Mouse (Mus musculus) midbrain, embryonic 12.5 days (tissue): ENCODE measurements around the gene Sf3a3. TPM values are rescaled to one million over a fixed set of nuclear protein-coding genes. Genes with fewer than 3 reads are reported as not detected.

Source experiments
- ATAC-seq: fragments of 200-750 bp; cut with Nextera tagmentation; 2 replicates; pipeline ENCODE4 v1.8.0; 2017; ENCODE audit warnings: low read depth, moderate TSS enrichment, moderate library complexity; ENCODE audit not compliant: low FRiP score
- H3K27ac ChIP-seq: fragments of 300-500 bp; sonication (generic); replicated peaks from 2 replicates; pipeline ENCODE4 v1.5.1; 2016; ENCODE audit warnings: mild to moderate bottlenecking
- H3K27me3 ChIP-seq: fragments of 300-500 bp; sonication (generic); 2 replicates; pipeline ENCODE4 v1.6.1; 2016; ENCODE audit warnings: mild to moderate bottlenecking
- H3K36me3 ChIP-seq: fragments of 300-500 bp; sonication (generic); 2 replicates; pipeline ENCODE4 v1.6.1; 2016
- H3K4me1 ChIP-seq: fragments of 300-500 bp; sonication (generic); 2 replicates; pipeline ENCODE4 v1.6.1; 2016
- H3K4me2 ChIP-seq: fragments of 300-500 bp; sonication (generic); replicated peaks from 2 replicates; pipeline ENCODE4 v1.6.1; 2016; ENCODE audit warnings: mild to moderate bottlenecking, moderate library complexity
- H3K4me3 ChIP-seq: fragments of 300-500 bp; sonication (generic); 2 replicates; pipeline ENCODE4 v1.5.1; 2016; ENCODE audit warnings: mild to moderate bottlenecking
- H3K9ac ChIP-seq: fragments of 300-500 bp; sonication (generic); replicated peaks from 2 replicates; pipeline ENCODE4 v1.6.1; 2016; ENCODE audit warnings: mild to moderate bottlenecking, moderate library complexity
- H3K9me3 ChIP-seq: fragments of 300-500 bp; sonication (generic); 2 replicates; pipeline ENCODE4 v1.6.1; 2016; ENCODE audit warnings: mild to moderate bottlenecking
- whole genome bisulfite sequencing: fragments of 180-500 bp; shearing (Covaris S2); methylation state at CpG from one replicate; pipeline ENCODE4 v1.1.7; 2016; 5-methylcytosine and 5-hydroxymethylcytosine counted together
- polyA plus RNA-seq: library from polyadenylated mRNA; unstranded; fragments of >200 nt; fragmentation: Nextera tagmentation; extraction: Ambion mirVana; gene quantifications from 2 replicates; pipeline ENCODE4 v1.2.1, GENCODE M21; 2016

Sf3a3 gene
- polyA plus RNA-seq, 1 experiment from 2014 or later = 195 TPM

DNA sequence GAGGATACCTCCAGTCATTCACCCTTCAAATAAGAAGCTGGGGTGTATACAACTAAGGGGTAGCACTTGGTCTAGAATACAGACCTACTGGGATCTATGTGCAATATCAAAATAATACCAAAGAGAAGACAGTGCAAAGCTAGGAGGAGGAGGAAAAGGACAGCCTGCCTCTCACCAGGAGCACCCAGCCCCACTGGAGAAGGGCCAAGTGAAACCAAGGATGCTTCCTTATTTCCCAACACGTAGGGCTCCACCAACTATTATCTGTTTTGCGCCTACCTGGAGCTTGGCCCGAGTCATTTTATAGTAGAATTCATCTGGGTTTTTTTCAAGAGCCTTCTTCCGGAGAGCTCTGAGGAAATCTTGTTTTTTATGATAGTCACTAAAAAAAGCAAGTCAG is 31.1 kb upstream of the Sf3a3 start:
- whole genome bisulfite sequencing = 95% methylated on average over 4 of the region's 4 CpGs
- H3K9ac ChIP-seq = no peak overlapping the region
- no peaks in the 10 kb centered on the region for H3K27me3 ChIP-seq
- H3K4me3 ChIP-seq = no peak overlapping the region
- no peak for ATAC-seq
- no peaks in the 10 kb centered on the region for H3K4me1 ChIP-seq
- H3K36me3 ChIP-seq = peaks cover 79% of the 10 kb centered on the region
- no peak overlapping the region for H3K4me2 ChIP-seq
- H3K9me3 ChIP-seq = no peaks in the 10 kb centered on the region
- no peak overlapping the region for H3K27ac ChIP-seq

DNA sequence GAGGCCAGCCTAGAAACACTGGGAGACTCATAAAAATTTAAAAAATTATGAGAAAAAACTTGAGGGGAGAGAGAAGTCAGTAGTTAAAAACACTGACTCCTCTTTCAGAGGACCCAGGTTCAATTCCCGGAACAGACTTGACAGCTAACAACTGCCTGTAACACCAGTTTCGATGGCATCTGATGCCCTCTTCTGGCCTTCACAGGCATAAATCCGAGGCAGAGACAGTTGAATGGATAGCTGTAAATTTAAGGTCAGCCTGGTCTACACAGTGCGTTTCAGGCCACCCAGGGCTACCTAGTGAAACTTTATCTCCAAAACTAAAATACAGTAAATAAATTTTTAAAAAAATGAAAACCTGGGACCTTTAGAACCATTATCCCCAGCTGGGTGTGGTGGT is 29.6 kb upstream of the Sf3a3 start:
- H3K4me2 ChIP-seq = no peak overlapping the region
- ATAC-seq = no peak
- WGBS = 86% methylated on average over 4 of the region's 4 CpGs
- no peaks in the 10 kb centered on the region for H3K27me3 ChIP-seq
- H3K4me3 ChIP-seq = no peak overlapping the region
- H3K36me3 ChIP-seq = peaks cover 72% of the 10 kb centered on the region
- no peaks in the 10 kb centered on the region for H3K4me1 ChIP-seq
- no peaks in the 10 kb centered on the region for H3K9me3 ChIP-seq
- no peak overlapping the region for H3K9ac ChIP-seq
- H3K27ac ChIP-seq = no peak overlapping the region

DNA sequence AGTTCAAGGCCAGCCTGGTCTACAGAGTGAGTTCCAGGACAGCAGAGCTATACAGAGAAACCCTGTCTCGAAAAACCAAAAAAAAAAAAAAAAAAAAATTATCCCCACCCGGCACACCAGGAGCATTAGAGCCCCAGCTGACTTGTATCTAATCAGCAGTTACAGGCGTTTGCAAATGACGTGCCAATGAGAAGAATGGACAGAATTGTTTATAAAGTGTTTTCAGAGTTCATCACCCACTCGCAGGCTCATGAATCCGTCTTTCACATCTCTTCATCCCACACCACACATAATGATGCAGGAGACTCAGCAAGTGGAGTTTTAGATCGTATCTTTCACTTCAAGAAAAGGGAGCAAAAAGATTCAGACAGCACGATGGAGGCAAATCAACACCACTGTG is 29.1 kb upstream of the Sf3a3 start:
- no peaks in the 10 kb centered on the region for H3K27me3 ChIP-seq
- no peaks in the 10 kb centered on the region for H3K4me1 ChIP-seq
- no peak for ATAC-seq
- H3K27ac ChIP-seq = no peak overlapping the region
- peaks cover 68% of the 10 kb centered on the region for H3K36me3 ChIP-seq
- no peak overlapping the region for H3K4me2 ChIP-seq
- no peaks in the 10 kb centered on the region for H3K9me3 ChIP-seq
- H3K9ac ChIP-seq = no peak overlapping the region
- WGBS = 90% methylated on average over 8 of the region's 8 CpGs
- no peak overlapping the region for H3K4me3 ChIP-seq

DNA sequence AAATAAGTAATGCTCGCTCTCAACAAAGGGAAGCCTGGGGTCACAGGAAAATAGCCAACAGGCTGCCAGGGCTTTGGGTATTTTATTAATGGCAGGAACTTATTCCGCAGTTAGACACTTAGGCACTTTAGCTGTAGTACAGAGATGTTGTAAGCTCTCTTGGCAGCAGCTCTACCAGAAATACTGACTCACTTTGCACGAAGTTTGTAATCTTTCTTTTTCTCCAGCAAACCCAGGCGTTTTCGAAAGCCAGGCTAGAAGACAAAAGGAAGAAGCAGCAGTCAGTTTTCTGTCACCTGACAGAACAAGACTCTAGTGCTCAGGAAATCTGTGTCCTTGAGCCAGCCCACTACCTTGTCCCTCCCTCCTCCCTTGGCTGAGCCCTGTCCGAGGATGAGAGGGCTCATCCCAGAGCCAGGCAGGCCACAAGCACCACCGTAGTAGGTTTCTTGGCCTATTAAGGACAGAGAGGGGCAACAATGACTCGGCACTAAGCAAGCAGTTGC is 28.6 kb upstream of the Sf3a3 start:
- 89% methylated on average over 8 of the region's 8 CpGs for whole genome bisulfite sequencing
- H3K4me3 ChIP-seq = no peak overlapping the region
- H3K27ac ChIP-seq = no peak overlapping the region
- no peak overlapping the region for H3K4me2 ChIP-seq
- no peaks in the 10 kb centered on the region for H3K4me1 ChIP-seq
- no peaks in the 10 kb centered on the region for H3K9me3 ChIP-seq
- H3K9ac ChIP-seq = no peak overlapping the region
- ATAC-seq = no peak
- H3K36me3 ChIP-seq = peaks cover 63% of the 10 kb centered on the region
- no peaks in the 10 kb centered on the region for H3K27me3 ChIP-seq

DNA sequence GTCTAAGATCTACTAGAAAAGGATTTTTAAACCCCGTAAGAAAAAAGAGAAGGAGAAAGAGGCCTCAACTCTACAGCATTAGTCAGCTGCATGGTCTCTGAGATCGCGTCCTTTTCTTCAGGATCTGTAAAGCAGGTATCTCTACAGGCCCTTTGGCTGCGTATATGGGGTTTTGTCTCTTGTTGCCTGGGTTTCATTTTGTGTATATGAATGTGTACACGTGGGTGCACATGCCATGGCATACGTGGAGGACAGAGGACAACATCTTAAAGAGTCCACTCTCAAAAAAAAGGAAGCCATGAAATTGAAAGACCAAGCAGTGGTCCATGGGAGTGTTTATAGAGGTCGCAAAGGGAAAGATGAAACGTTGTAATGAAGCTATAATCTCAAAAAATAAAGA is 23.1 kb upstream of the Sf3a3 start:
- no peak overlapping the region for H3K27ac ChIP-seq
- peaks cover 13% of the 10 kb centered on the region for H3K4me1 ChIP-seq
- H3K36me3 ChIP-seq = peaks cover 16% of the 10 kb centered on the region; the same call in 1 of the 2 replicates
- 89% methylated on average over 8 of the region's 8 CpGs for WGBS
- H3K27me3 ChIP-seq = peaks cover 19% of the 10 kb centered on the region
- ATAC-seq = no peak
- H3K4me3 ChIP-seq = no peak overlapping the region
- H3K4me2 ChIP-seq = no peak overlapping the region
- no peak overlapping the region for H3K9ac ChIP-seq
- no peaks in the 10 kb centered on the region for H3K9me3 ChIP-seq

- Histone ChIP-seq H3K27ac (no peak overlapping the region), H3K9ac (peak overlapping the region; percentile 87), H3K27me3 (peaks cover 19% of the 10 kb centered on the region), H3K36me3 (peaks cover 12% of the 10 kb centered on the region; the same call in 1 of the 2 replicates), H3K9me3 (no peaks in the 10 kb centered on the region), H3K4me1 (peaks cover 13% of the 10 kb centered on the region), H3K4me2 (peak overlapping the region; percentile 73), H3K4me3 (peak overlapping the region; percentile 91)
- 75% methylated on average over 3 of the region's 3 CpGs for WGBS
- ATAC-seq = no peak
These were observed 22.1 kb upstream of the Sf3a3 start for GRCm38 (mm10) chr4:124692416-124692861.

DNA sequence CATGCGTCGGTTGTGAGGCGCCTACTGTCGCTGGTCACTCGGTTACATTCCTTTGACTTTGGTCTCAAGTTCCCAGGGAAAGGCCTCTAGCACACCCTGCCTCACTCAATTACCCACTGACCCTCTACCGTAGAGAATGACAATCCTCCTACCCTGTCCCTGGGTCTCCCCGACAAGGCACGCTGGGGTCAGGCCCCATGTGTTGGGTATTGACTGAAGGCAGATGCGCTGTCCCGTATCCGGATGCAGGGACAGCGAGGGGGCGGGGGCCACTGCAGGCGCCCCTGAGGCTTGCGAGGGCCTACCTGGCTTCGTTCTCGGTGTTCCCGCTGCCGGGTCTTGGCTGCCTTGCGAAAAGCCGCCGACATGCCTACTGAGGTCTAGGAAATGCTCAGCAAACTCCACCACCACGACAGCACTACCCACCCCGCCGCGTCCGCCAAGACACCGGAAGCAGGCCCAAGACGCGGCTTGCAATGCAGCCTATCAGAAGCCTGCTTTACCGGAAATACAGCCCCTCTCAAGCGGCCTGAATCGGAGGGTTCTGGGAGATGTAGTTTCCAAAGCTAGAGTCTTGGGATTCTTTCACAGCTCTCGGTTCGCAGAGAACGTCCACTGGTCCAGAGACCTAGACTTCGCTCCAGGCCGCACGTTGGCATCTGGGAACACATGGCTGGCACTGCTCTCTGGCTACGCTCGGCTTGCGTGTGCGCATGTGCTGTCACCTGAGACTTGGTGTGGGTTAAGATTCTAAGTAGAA is 21.3 kb upstream of the Sf3a3 start, which contains the start of gene Utp11:
Gene Utp11 (minus strand): TSS at position 466 of the 760 bp plus-strand sequence.
- peak; percentile 97 for ATAC-seq
- H3K4me2 ChIP-seq = peak within 1 kb of the TSS; percentile 73

GRCm38 (mm10) chr4:124694572-124694971 is 20.0 kb upstream of the Sf3a3 start:
- peaks cover 14% of the 10 kb centered on the region for H3K4me1 ChIP-seq
- no peak overlapping the region for H3K27ac ChIP-seq
- peaks cover under 1% of the 10 kb centered on the region; the same call in 1 of the 2 replicates for H3K36me3 ChIP-seq
- H3K9me3 ChIP-seq = no peaks in the 10 kb centered on the region
- H3K9ac ChIP-seq = no peak overlapping the region
- no peak overlapping the region for H3K4me3 ChIP-seq
- H3K4me2 ChIP-seq = no peak overlapping the region
- ATAC-seq = no peak
- H3K27me3 ChIP-seq = peaks cover 30% of the 10 kb centered on the region
- 67% methylated on average over 2 of the region's 2 CpGs for WGBS

More for the DNA sequence above, 21.3 kb upstream of the Sf3a3 start, which contains the start of gene Utp11:
- 2% methylated on average over 43 of the region's 43 CpGs for WGBS
- Histone ChIP-seq H3K9me3 (no peaks in the 10 kb centered on the region), H3K27ac (peak within 1 kb of the TSS; percentile 63; the same call in 1 of the 2 replicates), H3K4me1 (peaks cover 13% of the 10 kb centered on the region), H3K36me3 (peaks cover 6% of the 10 kb centered on the region; the same call in 1 of the 2 replicates), H3K9ac (peak within 1 kb of the TSS; percentile 87), H3K27me3 (peaks cover 24% of the 10 kb centered on the region), H3K4me3 (peak within 1 kb of the TSS; percentile 91)

GRCm38 (mm10) chr4:124695786-124696516 is 18.6 kb upstream of the Sf3a3 start:
- Histone ChIP-seq H3K36me3 (no peaks in the 10 kb centered on the region), H3K9ac (no peak overlapping the region), H3K4me3 (no peak overlapping the region), H3K4me2 (no peak overlapping the region), H3K27ac (no peak overlapping the region), H3K4me1 (peaks cover 27% of the 10 kb centered on the region), H3K9me3 (no peaks in the 10 kb centered on the region), H3K27me3 (peaks cover 40% of the 10 kb centered on the region)
- WGBS = 15% methylated on average over 18 of the region's 18 CpGs
- no peak for ATAC-seq

DNA sequence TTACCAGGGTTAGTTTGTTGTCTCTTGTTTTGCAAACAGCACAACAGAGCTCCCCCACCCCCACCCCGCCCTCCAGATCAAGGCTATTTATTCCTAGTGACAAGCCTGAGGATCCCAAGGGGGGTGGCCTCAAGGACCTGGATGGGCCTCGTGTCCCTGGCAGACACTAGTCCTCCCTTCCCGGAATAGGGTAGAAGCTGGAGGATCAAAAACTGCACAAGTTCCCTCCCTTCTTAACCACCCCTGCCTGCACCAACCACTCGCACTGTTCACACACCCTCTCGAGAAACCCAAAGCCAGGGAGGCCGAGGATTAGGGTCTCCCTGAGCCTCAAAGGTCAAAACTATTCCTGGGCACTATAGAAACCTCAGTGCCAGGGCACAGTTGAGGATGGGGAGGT is 14.8 kb upstream of the Sf3a3 start:
- Histone ChIP-seq H3K4me1 (peaks cover 48% of the 10 kb centered on the region), H3K27me3 (peaks cover 51% of the 10 kb centered on the region), H3K4me2 (peak overlapping the region; percentile 98), H3K27ac (no peak overlapping the region), H3K4me3 (no peak overlapping the region), H3K9me3 (no peaks in the 10 kb centered on the region), H3K9ac (0 out of 2 replicates have a peak overlapping the region, but pooled peaks have one; percentile 24), H3K36me3 (no peaks in the 10 kb centered on the region)
- WGBS = 6% methylated on average over 6 of the region's 6 CpGs
- no peak for ATAC-seq

DNA sequence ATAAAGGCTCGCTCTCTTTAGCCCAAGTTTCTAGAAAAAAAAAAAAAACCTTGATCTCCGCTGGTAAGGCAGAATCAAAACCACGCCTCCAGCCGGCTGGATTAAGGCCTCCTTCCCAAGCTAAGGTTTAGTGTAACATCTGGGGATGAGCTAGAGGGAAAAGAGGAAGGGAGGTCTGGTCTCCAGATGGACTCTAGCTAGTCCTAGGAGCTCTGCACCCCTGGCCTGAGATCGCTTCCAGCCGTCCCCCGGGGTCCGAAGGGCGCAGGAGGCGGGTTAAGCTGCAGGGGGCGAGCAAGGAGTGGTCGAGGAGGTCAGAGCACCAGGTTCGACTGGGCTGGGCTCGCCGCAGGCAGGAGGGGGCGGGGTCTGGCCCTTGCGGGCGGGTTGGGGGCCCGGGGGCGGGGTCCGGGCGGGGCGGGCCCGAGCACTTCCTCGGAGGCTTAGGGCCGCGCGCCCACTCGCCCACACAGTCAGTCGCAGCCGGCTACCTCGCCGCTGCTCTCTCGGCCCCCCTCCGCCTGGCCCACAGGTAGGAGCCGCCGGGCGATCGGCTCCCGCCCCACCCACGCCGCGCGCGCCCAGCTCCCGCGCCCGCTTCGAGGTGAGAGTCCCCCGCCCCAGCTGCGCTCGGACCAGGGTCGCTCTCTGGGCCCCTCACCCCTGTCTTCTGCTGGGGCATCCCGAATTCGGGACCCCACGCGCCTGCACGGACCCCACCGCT is 14.2 kb upstream of the Sf3a3 start, which contains the start of gene Fhl3:
Gene Fhl3 (plus strand): TSS at position 454 of the 724 bp plus-strand sequence.
- peaks cover 52% of the 10 kb centered on the region for H3K4me1 ChIP-seq
- 0 out of 2 replicates have a peak within 1 kb of the TSS, but pooled peaks have one; percentile 10 for H3K27ac ChIP-seq

More for the DNA sequence above, 14.2 kb upstream of the Sf3a3 start, which contains the start of gene Fhl3:
- Histone ChIP-seq H3K9ac (peak within 1 kb of the TSS; percentile 77), H3K9me3 (no peaks in the 10 kb centered on the region), H3K27me3 (peaks cover 46% of the 10 kb centered on the region), H3K36me3 (no peaks in the 10 kb centered on the region), H3K4me3 (peak within 1 kb of the TSS; percentile 60), H3K4me2 (peak within 1 kb of the TSS; percentile 98)
- peak; percentile 66 for ATAC-seq
- WGBS = 1% methylated on average over 45 of the region's 59 CpGs
